Mouse (Mus musculus) spleen, adult 12 weeks (tissue): ENCODE results near the gene Bag5.
"Not testable (repeated sequence)": the region's sequence is repeated elsewhere in the genome, so short reads cannot be mapped to it uniquely, and the experiment has no call there.

Source experiments
- DNase-seq: peaks from one replicate; pipeline ENCODE4 v3.0.0; 2022; ENCODE audit warnings: low spot score

Bag5 gene

GRCm38 (mm10) chr12:111734912-111735311, 21.9 kb upstream of the Bag5 start:
- DNase-seq = no peak

- DNase-seq = no peak
Observed at GRCm38 (mm10) chr12:111732921-111733320, 19.9 kb upstream of the Bag5 start.

GRCm38 (mm10) chr12:111731822-111732807, 19.1 kb upstream of the Bag5 start:
- DNase-seq = peak; percentile 74

GRCm38 (mm10) chr12:111727956-111728355, 14.9 kb upstream of the Bag5 start:
- no peak for DNase-seq

- DNase-seq = no peak
Observed at GRCm38 (mm10) chr12:111726122-111726463, 13.0 kb upstream of the Bag5 start.

GRCm38 (mm10) chr12:111725338-111726121, 12.5 kb upstream of the Bag5 start:
- no peak for DNase-seq

GRCm38 (mm10) chr12:111724638-111725337, 11.7 kb upstream of the Bag5 start:
- DNase-seq = no peak

- DNase-seq = peak; percentile 23
Observed at GRCm38 (mm10) chr12:111722654-111723053, 9.6 kb upstream of the Bag5 start.

GRCm38 (mm10) chr12:111720222-111720621, 7.2 kb upstream of the Bag5 start:
- DNase-seq = no peak

- DNase-seq = no peak
Observed at GRCm38 (mm10) chr12:111718656-111719055, 5.6 kb upstream of the Bag5 start.

GRCm38 (mm10) chr12:111716505-111716904, 3.4 kb upstream of the Bag5 start:
- DNase-seq = no peak

GRCm38 (mm10) chr12:111713880-111714279, 823 bp upstream of the Bag5 start:
- not testable (repeated sequence) for DNase-seq

- no peak for DNase-seq
Observed at GRCm38 (mm10) chr12:111712476-111712875, 581 bp downstream of the Bag5 start.

GRCm38 (mm10) chr12:111710091-111710490, 3.0 kb downstream of the Bag5 start:
- DNase-seq = no peak

- no peak for DNase-seq
Observed at GRCm38 (mm10) chr12:111708181-111708580, 4.9 kb downstream of the Bag5 start.

GRCm38 (mm10) chr12:111705186-111705973, 7.7 kb downstream of the Bag5 start:
- DNase-seq = no peak

- DNase-seq = no peak
Observed at GRCm38 (mm10) chr12:111704609-111705008, 8.4 kb downstream of the Bag5 start.

GRCm38 (mm10) chr12:111703301-111703700, 9.8 kb downstream of the Bag5 start:
- DNase-seq = no peak

GRCm38 (mm10) chr12:111700920-111701458, 12.1 kb downstream of the Bag5 start:
- DNase-seq = no peak

GRCm38 (mm10) chr12:111699542-111699941, 13.5 kb downstream of the Bag5 start:
- no peak for DNase-seq

- no peak for DNase-seq
Observed at GRCm38 (mm10) chr12:111698346-111698913, 14.6 kb downstream of the Bag5 start.
